In the genomic region with DNA sequence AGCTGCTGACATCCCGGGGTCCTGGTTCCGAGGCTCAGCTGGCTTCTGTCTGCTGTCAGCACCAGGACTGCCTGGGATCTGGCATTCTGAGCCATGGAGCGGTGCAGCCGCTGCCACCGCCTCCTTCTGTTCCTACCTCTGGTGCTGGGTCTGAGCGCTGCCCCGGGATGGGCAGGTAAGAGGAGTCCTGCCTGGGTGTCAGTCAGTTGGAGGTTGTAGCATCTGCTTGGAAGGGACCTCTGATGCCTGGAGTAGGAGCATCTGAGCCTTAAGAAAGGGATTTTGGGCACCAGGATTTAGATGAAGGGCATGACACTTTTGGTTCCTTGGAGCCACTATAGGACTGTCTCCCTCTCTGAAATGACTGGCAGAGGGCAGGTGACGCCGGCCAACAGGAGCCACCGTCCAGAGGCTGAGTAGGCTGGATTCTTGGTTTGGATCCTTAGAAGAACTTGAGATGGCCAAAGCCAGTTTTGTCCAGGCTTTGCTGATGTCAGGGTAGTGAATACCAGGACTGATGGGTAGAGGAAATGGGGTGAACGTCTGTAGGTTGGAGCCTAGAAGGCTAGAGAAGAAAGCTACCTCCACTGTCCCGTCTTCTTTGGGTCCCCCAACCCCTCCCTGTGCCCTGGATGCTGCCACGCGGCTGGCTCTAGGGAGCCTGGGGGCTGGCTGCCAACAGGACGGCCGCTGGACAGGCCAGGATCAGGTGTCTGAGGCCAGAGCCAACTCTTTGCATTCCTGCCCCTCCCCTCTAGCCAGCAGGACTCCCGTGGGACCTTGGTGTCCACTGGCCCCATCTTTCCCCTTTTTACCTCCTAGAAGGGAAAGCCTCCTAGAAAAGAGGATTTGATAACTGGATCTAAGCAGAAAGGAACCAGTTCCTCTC, we compare ENCODE assay signal across 8 mouse cellular contexts. TPM values are rescaled to one million over a fixed set of nuclear protein-coding genes. Genes with fewer than 3 reads are reported as not detected.
DNase-seq lines count a peak whose midpoint lies in the region; ATAC-seq and TF ChIP-seq lines count a peak whose summit lies in the region.

No protein-coding gene starts in this region.

- H3K4me3 ChIP-seq in forebrain, embryonic 16.5 days (replicated peaks; ENCODE audit: low read length), result peak overlapping the region; percentile 33
- H3K4me3 ChIP-seq in hindbrain, embryonic 13.5 days, result peak overlapping the region; percentile 29
- H3K4me3 ChIP-seq in neural tube, embryonic 12.5 days, result 0 out of 2 replicates have a peak overlapping the region, but pooled peaks have one; percentile 7
- H3K4me3 ChIP-seq in thymus, adult 2 months (ENCODE audit: control insufficient read depth, insufficient read depth, low read length), result no peak overlapping the region

- no peak overlapping the region for H3K27ac ChIP-seq in forebrain, embryonic 16.5 days (ENCODE audit: low read length)
- H3K27ac ChIP-seq in hindbrain, embryonic 13.5 days, result no peak overlapping the region
- H3K27ac ChIP-seq in neural tube, embryonic 12.5 days, result no peak overlapping the region
- no peak overlapping the region for H3K27ac ChIP-seq in thymus, adult 2 months (ENCODE audit: control insufficient read depth, insufficient read depth, low read length)

- H3K4me1 ChIP-seq in forebrain, embryonic 16.5 days (replicated peaks; ENCODE audit: control insufficient read depth, insufficient read depth, low read length), result peaks cover 21% of the 10 kb centered on the region
- peaks cover 44% of the 10 kb centered on the region for H3K4me1 ChIP-seq in hindbrain, embryonic 13.5 days (replicated peaks)
- peaks cover 34% of the 10 kb centered on the region for H3K4me1 ChIP-seq in neural tube, embryonic 12.5 days
- H3K4me1 ChIP-seq in thymus, adult 2 months (replicated peaks; ENCODE audit: control insufficient read depth, insufficient read depth, low read length), result peaks cover 10% of the 10 kb centered on the region

- ATAC-seq in forebrain, embryonic 16.5 days, result no peak; the same call in 1 of the 2 replicates
- no peak; the same call in 1 of the 2 replicates for ATAC-seq in hindbrain, embryonic 13.5 days (ENCODE audit: low FRiP score)
- ATAC-seq in neural tube, embryonic 12.5 days (ENCODE audit: low FRiP score, low read depth), result 0 out of 2 replicates have a peak, but pooled peaks have one; percentile 10

- H3K4me2 ChIP-seq in forebrain, embryonic 16.5 days (ENCODE audit: low read length), result peak overlapping the region; percentile 72
- peak overlapping the region; percentile 54 for H3K4me2 ChIP-seq in hindbrain, embryonic 13.5 days
- H3K4me2 ChIP-seq in neural tube, embryonic 12.5 days (replicated peaks), result peak overlapping the region; percentile 65

- H3K9ac ChIP-seq in forebrain, embryonic 16.5 days (replicated peaks; ENCODE audit: low read depth, low read length), result peak overlapping the region; percentile 40; the same call in 1 of the 2 replicates
- H3K9ac ChIP-seq in hindbrain, embryonic 13.5 days, result peak overlapping the region; percentile 68
- peak overlapping the region; percentile 52; the same call in 1 of the 2 replicates for H3K9ac ChIP-seq in neural tube, embryonic 12.5 days

- no peaks in the 10 kb centered on the region for H3K9me3 ChIP-seq in forebrain, embryonic 16.5 days (ENCODE audit: control insufficient read depth, low read length)
- no peaks in the 10 kb centered on the region for H3K9me3 ChIP-seq in hindbrain, embryonic 13.5 days
- H3K9me3 ChIP-seq in neural tube, embryonic 12.5 days, result no peaks in the 10 kb centered on the region

- TF ChIP-seq CTCF in thymus, adult 2 months (IDR thresholded peaks at IDR 0.05; ENCODE audit: borderline replicate concordance, control insufficient read depth, extremely low read depth, insufficient read depth, low read length, poor library complexity), result no peak

- WGBS in forebrain, embryonic 16.5 days, result 24% methylated on average over 17 of the region's 17 CpGs
- whole genome bisulfite sequencing in hindbrain, embryonic 13.5 days, result 24% methylated on average over 16 of the region's 17 CpGs
- 24% methylated on average over 17 of the region's 17 CpGs for WGBS in neural tube, embryonic 12.5 days
- WGBS in thymus, adult 2 months, result 41% methylated on average over 17 of the region's 17 CpGs

- no peak for TF ChIP-seq POLR2A in thymus, adult 2 months (IDR thresholded peaks at IDR 0.05; ENCODE audit: control insufficient read depth, extremely low read depth, insufficient read depth, low read length, poor library complexity)

- H3K36me3 ChIP-seq in forebrain, embryonic 16.5 days (ENCODE audit: control insufficient read depth, insufficient read depth), result peaks cover 19% of the 10 kb centered on the region
- peaks cover 34% of the 10 kb centered on the region for H3K36me3 ChIP-seq in hindbrain, embryonic 13.5 days
- H3K36me3 ChIP-seq in neural tube, embryonic 12.5 days, result peaks cover 31% of the 10 kb centered on the region
- H3K36me3 ChIP-seq in thymus, adult 2 months (ENCODE audit: control insufficient read depth, insufficient read depth, low read length), result peaks cover 19% of the 10 kb centered on the region

- no peaks in the 10 kb centered on the region for H3K27me3 ChIP-seq in forebrain, embryonic 16.5 days (replicated peaks; ENCODE audit: control insufficient read depth, insufficient read depth, low read length)
- H3K27me3 ChIP-seq in hindbrain, embryonic 13.5 days, result peaks cover 12% of the 10 kb centered on the region; the same call in 1 of the 2 replicates
- H3K27me3 ChIP-seq in neural tube, embryonic 12.5 days (replicated peaks), result no peaks in the 10 kb centered on the region
- no peaks in the 10 kb centered on the region for H3K27me3 ChIP-seq in thymus, adult 2 months (ENCODE audit: control insufficient read depth, insufficient read depth, low read length)

- peak; percentile 26 to 56 for DNase-seq in layer of hippocampus, postnatal 10 days (ENCODE audit: low spot score in 2 of 2)
- DNase-seq in layer of hippocampus, adult 18-20 months (ENCODE audit: low spot score in 2 of 2), result no peak
- DNase-seq in adrenal gland, postnatal 25 days, result peak; percentile 51
- no peak for DNase-seq in testis, postnatal 14 days (ENCODE audit: low spot score)
- DNase-seq in thymus, adult 2 months, result no peak

RNA-seq across cellular contexts. Expression of gene Col11a2, which starts 0.6 kb away (rescaled TPM):
- 10 to 100 TPM; 14.5 to 22.0 TPM for total RNA-seq in layer of hippocampus, postnatal 10 days (2021)
- total RNA-seq in layer of hippocampus, adult 18-20 months (2021), result 10 to 100 TPM; 22.5 to 23.4 TPM
- total RNA-seq in adrenal gland, postnatal 25 days (2021), result 0.91 and 3.0 TPM in 2 replicates
- 2.3 and 4.0 TPM in 2 replicates for polyA plus RNA-seq in forebrain, embryonic 16.5 days (2015; fragmentation: Nextera tagmentation; extraction: Ambion mirVana)
- polyA plus RNA-seq in hindbrain, embryonic 13.5 days (2015; fragmentation: Nextera tagmentation; extraction: Ambion mirVana), result 3.2 and 3.8 TPM in 2 replicates
- 5.7 and 6.3 TPM in 2 replicates for polyA plus RNA-seq in neural tube, embryonic 12.5 days (2016; fragmentation: Nextera tagmentation; extraction: Ambion mirVana)
- 8.5 and 11.8 TPM in 2 replicates for polyA plus RNA-seq in thymus, adult 2 months (2012; rRNA removed)

RNA-seq across cellular contexts. Expression of gene Rxrb, which starts 8.2 kb away (rescaled TPM):
- total RNA-seq in layer of hippocampus, postnatal 10 days (2021), result 10 to 100 TPM; 70.1 to 70.2 TPM
- 10 to 100 TPM; 77.1 to 85.8 TPM for total RNA-seq in layer of hippocampus, adult 18-20 months (2021)
- total RNA-seq in adrenal gland, postnatal 25 days (2021), result 66.8 and 71.0 TPM in 2 replicates
- 55.6 and 60.2 TPM in 2 replicates for polyA plus RNA-seq in forebrain, embryonic 16.5 days (2015; fragmentation: Nextera tagmentation; extraction: Ambion mirVana)
- 56.8 and 59.2 TPM in 2 replicates for polyA plus RNA-seq in hindbrain, embryonic 13.5 days (2015; fragmentation: Nextera tagmentation; extraction: Ambion mirVana)
- 65.2 and 69.1 TPM in 2 replicates for polyA plus RNA-seq in neural tube, embryonic 12.5 days (2016; fragmentation: Nextera tagmentation; extraction: Ambion mirVana)
- 143 and 164 TPM in 2 replicates for polyA plus RNA-seq in thymus, adult 2 months (2012; rRNA removed)

RNA-seq across cellular contexts. Expression of gene Slc39a7, which starts 8.3 kb away (rescaled TPM):
- 100 to 1,000 TPM in 1 of 2 experiments, 10 to 100 TPM in 1; 82.8 to 108 TPM for total RNA-seq in layer of hippocampus, postnatal 10 days (2021)
- 100 to 1,000 TPM in 1 of 2 experiments, 10 to 100 TPM in 1; 90.7 to 105 TPM for total RNA-seq in layer of hippocampus, adult 18-20 months (2021)
- 149 and 162 TPM in 2 replicates for total RNA-seq in adrenal gland, postnatal 25 days (2021)
- polyA plus RNA-seq in forebrain, embryonic 16.5 days (2015; fragmentation: Nextera tagmentation; extraction: Ambion mirVana), result 148 and 157 TPM in 2 replicates
- polyA plus RNA-seq in hindbrain, embryonic 13.5 days (2015; fragmentation: Nextera tagmentation; extraction: Ambion mirVana), result 164 and 172 TPM in 2 replicates
- polyA plus RNA-seq in neural tube, embryonic 12.5 days (2016; fragmentation: Nextera tagmentation; extraction: Ambion mirVana), result 172 and 173 TPM in 2 replicates
- 187 and 195 TPM in 2 replicates for polyA plus RNA-seq in thymus, adult 2 months (2012; rRNA removed)

RNA-seq across cellular contexts. Expression of gene H2-Ke6, which starts 11.9 kb away (rescaled TPM):
- total RNA-seq in layer of hippocampus, postnatal 10 days (2021), result 10 to 100 TPM; 48.6 to 51.6 TPM
- total RNA-seq in layer of hippocampus, adult 18-20 months (2021), result 10 to 100 TPM; 59.7 to 63.9 TPM
- total RNA-seq in adrenal gland, postnatal 25 days (2021), result 239 TPM in 2 replicates
- polyA plus RNA-seq in forebrain, embryonic 16.5 days (2015; fragmentation: Nextera tagmentation; extraction: Ambion mirVana), result 63.9 and 65.4 TPM in 2 replicates
- polyA plus RNA-seq in hindbrain, embryonic 13.5 days (2015; fragmentation: Nextera tagmentation; extraction: Ambion mirVana), result 62.9 and 65.0 TPM in 2 replicates
- 61.3 and 70.6 TPM in 2 replicates for polyA plus RNA-seq in neural tube, embryonic 12.5 days (2016; fragmentation: Nextera tagmentation; extraction: Ambion mirVana)
- 127 and 141 TPM in 2 replicates for polyA plus RNA-seq in thymus, adult 2 months (2012; rRNA removed)

RNA-seq across cellular contexts. Expression of gene Ring1, which starts 15.3 kb away (rescaled TPM):
- 10 to 100 TPM; 27.8 to 34.2 TPM for total RNA-seq in layer of hippocampus, postnatal 10 days (2021)
- total RNA-seq in layer of hippocampus, adult 18-20 months (2021), result 10 to 100 TPM; 39.0 to 40.8 TPM
- 50.8 and 66.2 TPM in 2 replicates for total RNA-seq in adrenal gland, postnatal 25 days (2021)
- polyA plus RNA-seq in forebrain, embryonic 16.5 days (2015; fragmentation: Nextera tagmentation; extraction: Ambion mirVana), result 16.0 and 20.4 TPM in 2 replicates
- 19.2 and 21.5 TPM in 2 replicates for polyA plus RNA-seq in hindbrain, embryonic 13.5 days (2015; fragmentation: Nextera tagmentation; extraction: Ambion mirVana)
- polyA plus RNA-seq in neural tube, embryonic 12.5 days (2016; fragmentation: Nextera tagmentation; extraction: Ambion mirVana), result 25.9 and 30.7 TPM in 2 replicates
- 38.4 and 40.7 TPM in 2 replicates for polyA plus RNA-seq in thymus, adult 2 months (2012; rRNA removed)

Comparison
In these comparisons a context has a peak if more than half of its experiments do, and no peak if none do; other contexts are left out.
1. DNase-seq: peak in layer of hippocampus, postnatal 10 days (2 of 2) and adrenal gland, postnatal 25 days (single experiment); none in layer of hippocampus, adult 18-20 months (0 of 2), testis, postnatal 14 days (single experiment) and thymus, adult 2 months (single experiment).
2. Peak in every context shown above with its lines, with median percentiles within 50 percentile points of each other: H3K4me2 ChIP-seq and H3K9ac ChIP-seq.